Mouse (Mus musculus) large intestine, adult 2 months (tissue): ENCODE results near the gene Pik3ca. TPM values are rescaled to one million over a fixed set of nuclear protein-coding genes. Genes with fewer than 3 reads are reported as not detected.

Experiments
- DNase-seq: peaks from one replicate; pipeline ENCODE4 v3.0.0-alpha.2; 2012; ENCODE audit warnings: low read depth, low spot score
- WGBS: fragments of 180-500 bp; shearing (Covaris S2); methylation state at CpG from one replicate; pipeline ENCODE4 v1.1.7; 2018; 5-methylcytosine and 5-hydroxymethylcytosine counted together
- polyA plus RNA-seq: library from polyadenylated mRNA; depleted of rRNA; stranded (reverse); fragments of >200 nt; gene quantifications from 2 replicates; pipeline ENCODE4 v1.2.3, GENCODE M21; 2012; rRNA removed

Gene Pik3ca
- 3.8 and 5.3 TPM in 2 replicates for polyA plus RNA-seq

GRCm38 (mm10) chr3:32397461-32398174 lies at the start of gene Pik3ca:
Gene Pik3ca, plus strand, starts transcription at chr3:32397671.
- WGBS = under 1% methylated on average over 58 of the region's 65 CpGs

DNA sequence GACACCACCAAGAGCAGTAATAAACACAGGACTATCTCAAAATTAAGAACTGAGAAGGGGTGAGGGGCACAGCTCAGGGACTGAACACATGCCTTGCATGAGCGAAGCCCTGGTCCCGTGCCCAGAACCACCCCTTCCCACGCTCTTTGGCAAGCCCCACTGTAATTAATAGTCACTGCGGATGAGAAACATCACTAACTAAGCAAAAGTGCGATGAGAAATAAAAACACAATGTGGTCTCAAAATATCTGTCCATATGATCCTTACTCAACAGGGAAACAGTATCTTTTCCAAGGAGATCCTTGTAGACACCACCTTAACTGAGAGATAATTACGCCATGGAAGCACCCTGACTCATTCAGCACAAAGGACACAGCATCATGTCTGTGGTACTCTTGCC lies 49.6 kb upstream of the Pik3ca start:
- DNase-seq = no peak
- WGBS = 86% methylated on average over 6 of the region's 6 CpGs

More at GRCm38 (mm10) chr3:32397461-32398174, at the start of gene Pik3ca:
- DNase-seq = no peak

- no peak for DNase-seq
- 48% methylated on average over 6 of the region's 6 CpGs for WGBS
Measured at GRCm38 (mm10) chr3:32361221-32361620, 36.2 kb upstream of the Pik3ca start.

DNA sequence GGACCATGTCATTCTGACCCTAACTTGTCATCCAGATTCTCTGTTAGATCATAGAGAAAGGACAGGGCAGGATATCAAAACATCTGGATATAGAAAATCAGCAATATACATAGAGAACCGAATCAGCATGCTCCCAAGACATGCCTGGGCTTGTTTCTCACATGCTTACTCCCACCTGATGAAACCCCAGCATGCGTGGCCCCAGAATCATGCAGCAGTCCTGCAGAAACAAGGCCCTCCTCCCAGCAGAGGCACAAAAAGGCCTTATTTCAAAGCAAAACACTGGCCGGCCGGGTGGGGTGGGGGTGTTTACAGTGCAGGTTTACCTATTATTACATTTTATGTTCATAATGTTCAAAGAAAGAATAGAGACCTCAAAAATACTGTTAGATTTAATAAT lies 33.3 kb upstream of the Pik3ca start:
- DNase-seq = no peak
- WGBS = 65% methylated on average over 4 of the region's 4 CpGs

- no peak for DNase-seq
- 3% methylated on average over 54 of the region's 54 CpGs for WGBS
Measured at GRCm38 (mm10) chr3:32364841-32365545, 32.5 kb upstream of the Pik3ca start.

DNA sequence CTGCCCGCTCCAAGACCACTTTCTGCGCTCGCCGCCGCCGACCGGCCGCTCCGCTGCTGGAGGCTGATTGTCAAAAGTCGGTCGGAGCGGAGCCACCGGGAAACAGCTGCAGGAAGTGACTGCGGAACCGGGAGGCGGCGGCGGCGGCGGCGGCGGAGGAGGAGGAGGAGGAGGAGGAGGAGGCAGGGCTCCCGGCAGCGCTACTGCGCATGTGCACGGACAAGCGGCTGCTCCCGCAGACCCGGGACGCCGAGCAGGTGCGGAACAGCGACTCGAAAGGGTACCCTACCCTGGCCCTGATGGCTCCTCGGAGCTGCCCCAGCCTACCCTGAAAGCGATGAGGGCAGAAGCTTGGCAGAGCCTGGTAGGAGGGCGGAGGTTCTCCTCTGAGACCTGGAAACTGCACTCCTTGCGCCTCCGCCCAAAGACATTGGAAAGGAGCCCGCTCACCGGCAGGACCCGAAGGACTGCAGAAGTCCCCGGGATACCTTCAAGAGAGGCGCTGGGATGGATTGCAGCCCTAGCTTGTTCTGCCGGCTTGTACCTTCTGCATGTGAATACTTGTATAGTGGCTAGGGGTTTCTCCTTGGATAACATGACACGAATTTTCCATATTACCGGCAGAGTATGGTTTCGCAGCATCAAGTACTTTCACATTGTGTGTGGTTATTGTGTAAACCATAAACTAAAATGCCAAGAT lies 31.8 kb upstream of the Pik3ca start, which contains the start of gene Zmat3:
Gene Zmat3, minus strand, starts transcription at position 469 of the 700 bp plus-strand sequence.
- no peak for DNase-seq

DNA sequence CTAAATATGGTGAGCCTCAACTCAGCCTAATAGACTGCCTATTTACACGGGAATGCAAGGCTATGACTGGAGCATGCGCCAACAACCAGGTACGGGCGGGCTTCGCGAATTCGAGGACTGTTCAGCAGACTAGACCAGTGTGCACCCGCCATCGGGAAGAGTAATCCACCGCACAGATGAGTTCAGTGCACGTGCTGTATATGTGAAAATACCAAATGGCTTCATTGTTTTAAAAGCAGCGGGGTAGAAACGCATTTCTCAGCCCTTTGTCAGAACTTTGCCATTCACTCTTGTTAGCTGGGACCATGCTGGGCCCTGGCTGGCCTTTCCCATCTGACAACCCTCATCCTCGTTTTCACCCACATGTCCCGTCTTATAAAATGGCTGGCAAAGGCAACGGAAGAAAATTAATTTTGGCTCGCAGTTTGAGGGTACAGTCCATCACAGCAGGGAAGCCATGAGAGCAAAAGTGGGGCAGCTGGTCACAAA lies 31.2 kb upstream of the Pik3ca start:
- 56% methylated on average over 17 of the region's 17 CpGs for WGBS
- DNase-seq = no peak

More for the DNA sequence above, 31.8 kb upstream of the Pik3ca start, which contains the start of gene Zmat3:
- WGBS = under 1% methylated on average over 45 of the region's 48 CpGs

DNA sequence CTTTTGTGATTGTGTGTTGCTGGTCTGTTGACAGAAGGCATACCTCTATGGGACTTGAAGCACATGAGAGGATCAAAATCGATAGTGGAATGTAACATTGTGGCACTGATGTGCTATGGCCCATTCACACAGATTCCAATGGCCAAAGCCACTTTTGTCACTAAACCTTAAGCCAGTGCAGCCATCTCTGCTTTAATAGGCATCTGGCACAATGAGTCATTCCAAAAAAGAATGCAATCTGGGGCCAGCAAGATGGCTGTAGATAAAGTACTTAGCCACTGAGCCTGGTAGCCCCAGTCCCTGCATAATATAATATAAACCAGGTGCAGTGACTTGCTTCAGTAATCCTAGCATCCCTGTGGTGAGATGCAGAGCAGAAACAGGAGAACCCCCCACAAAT lies 30.0 kb upstream of the Pik3ca start:
- WGBS = 90% methylated on average over 1 of the region's 1 CpGs
- no peak for DNase-seq

GRCm38 (mm10) chr3:32371957-32372356 lies 25.5 kb upstream of the Pik3ca start:
- WGBS = 37% methylated on average over 7 of the region's 7 CpGs
- no peak for DNase-seq

GRCm38 (mm10) chr3:32372470-32372869 lies 25.0 kb upstream of the Pik3ca start:
- WGBS = 47% methylated on average over 8 of the region's 8 CpGs
- no peak for DNase-seq

DNA sequence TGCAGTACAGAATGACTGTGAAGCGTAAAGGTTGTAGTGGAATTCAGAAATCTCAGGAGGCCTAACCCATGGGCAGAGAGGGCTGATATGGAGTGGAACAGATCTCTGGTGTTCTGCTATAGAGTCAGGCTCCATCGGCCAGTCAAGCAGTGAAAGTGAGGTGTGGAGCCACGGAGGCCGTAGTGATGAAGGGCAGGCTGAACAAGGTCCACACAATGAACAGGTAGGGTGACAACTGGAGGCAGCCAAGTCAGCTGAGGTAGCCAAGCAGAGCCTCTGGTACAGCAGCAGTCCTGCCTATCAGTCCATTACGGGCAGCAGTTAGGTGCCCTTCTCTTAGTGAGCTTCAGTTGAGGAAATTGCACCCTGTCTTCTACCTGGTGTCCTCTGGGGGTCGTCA lies 24.2 kb upstream of the Pik3ca start:
- WGBS = 81% methylated on average over 6 of the region's 6 CpGs
- DNase-seq = no peak

DNA sequence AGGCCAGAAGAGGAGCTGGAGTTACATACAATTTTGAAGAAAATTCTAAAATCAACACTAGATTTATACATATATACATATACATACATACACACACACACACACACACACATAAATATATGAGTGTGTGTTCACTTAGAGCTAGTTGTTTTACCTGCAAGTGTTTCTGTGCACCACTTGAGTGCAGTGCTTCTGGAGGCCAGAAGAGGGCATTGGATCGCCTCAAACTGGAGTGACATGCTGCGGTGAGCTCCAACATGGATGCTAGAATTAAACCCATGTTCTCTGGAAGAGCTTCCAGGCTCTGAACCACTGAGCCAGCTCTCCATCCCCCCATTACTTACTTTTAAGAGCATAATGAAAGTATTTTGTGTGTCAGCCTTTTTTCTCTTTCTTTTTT lies 17.6 kb upstream of the Pik3ca start:
- DNase-seq = no peak
- 52% methylated on average over 2 of the region's 2 CpGs for WGBS

GRCm38 (mm10) chr3:32381556-32381955 lies 15.9 kb upstream of the Pik3ca start:
- no peak for DNase-seq
- 60% methylated on average over 3 of the region's 3 CpGs for WGBS

GRCm38 (mm10) chr3:32392841-32393240 lies 4.6 kb upstream of the Pik3ca start:
- 91% methylated on average over 4 of the region's 4 CpGs for WGBS
- DNase-seq = no peak

GRCm38 (mm10) chr3:32393986-32394385 lies 3.5 kb upstream of the Pik3ca start:
- no peak for DNase-seq
- 86% methylated on average over 8 of the region's 8 CpGs for WGBS

- DNase-seq = no peak
- WGBS = 11% methylated on average over 24 of the region's 24 CpGs
Measured at GRCm38 (mm10) chr3:32395771-32396551, 1.5 kb upstream of the Pik3ca start.

- WGBS = 7% methylated on average over 69 of the region's 77 CpGs
Measured at GRCm38 (mm10) chr3:32396794-32397460, 544 bp upstream of the Pik3ca start.

DNA sequence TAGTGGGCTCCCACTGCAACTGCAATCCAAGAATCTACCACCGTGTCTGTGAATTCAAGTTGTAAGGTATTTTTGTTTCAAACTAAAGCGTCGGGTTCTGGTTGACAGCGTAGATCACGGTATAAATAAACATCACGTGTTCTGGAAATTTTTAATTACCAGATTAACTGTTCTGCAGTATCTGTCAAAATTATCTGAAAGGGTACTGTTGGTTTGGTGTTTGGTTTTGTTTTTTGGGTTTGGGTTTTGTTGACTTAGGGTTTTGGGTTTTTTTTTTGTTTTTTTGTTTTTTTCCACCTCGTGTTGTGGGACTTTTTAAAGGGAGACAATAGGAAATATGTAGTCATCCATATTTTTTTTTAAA lies 686 bp downstream of the Pik3ca start:
- no peak for DNase-seq

More at GRCm38 (mm10) chr3:32396794-32397460, 544 bp upstream of the Pik3ca start:
- DNase-seq = peak; percentile 99

DNA sequence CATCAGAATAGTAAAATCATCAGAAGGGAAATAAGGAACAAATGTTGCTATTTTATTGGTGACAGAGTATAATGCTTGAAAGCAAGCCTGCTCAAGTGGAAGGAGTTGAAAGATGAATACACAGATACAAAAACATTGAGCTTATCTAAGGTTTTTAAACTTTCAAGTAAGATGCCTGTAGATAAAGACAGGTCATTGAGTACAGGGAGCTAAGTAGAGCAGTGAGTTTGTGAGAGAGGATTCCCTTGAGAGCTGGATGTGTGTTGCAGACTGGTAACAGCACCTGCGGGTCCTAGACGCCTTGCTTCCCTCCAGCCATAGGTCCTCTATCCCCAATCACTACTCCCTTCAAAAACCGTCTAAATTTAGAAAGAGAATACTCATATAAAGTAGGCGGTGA lies 1.2 kb downstream of the Pik3ca start:
- 10% methylated on average over 4 of the region's 4 CpGs for WGBS

More for the DNA sequence above, 686 bp downstream of the Pik3ca start:
- under 1% methylated on average over 7 of the region's 7 CpGs for WGBS

More for the DNA sequence above, 1.2 kb downstream of the Pik3ca start:
- DNase-seq = no peak
